17 mouse cellular contexts compared by ENCODE assay signal in the genomic region with DNA sequence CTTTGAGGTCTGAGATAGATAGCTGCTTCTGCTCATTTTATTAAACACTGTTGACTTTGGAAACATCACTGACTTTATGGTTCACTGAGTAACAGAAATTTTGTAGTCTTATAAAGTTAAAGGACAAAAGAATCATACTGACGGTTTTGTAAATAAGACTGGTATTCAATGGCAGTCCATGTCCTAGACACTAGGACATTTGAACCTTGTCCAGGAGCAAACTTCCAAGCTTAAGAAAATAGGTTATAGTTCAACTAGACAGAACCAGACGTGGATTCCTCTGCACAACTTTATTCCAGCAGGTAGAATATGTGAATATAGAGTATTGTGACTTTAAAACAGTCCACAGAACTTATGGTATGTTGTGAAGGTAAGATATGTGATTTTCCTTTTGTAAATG.
"Had no signal": no experiment of that assay in that cellular context is flagged by ENCODE, and none has a peak within 500 bp of the region (broad histone marks: within the 10 kb centered on the region; RNA-seq: fewer than 3 reads in every experiment).

No protein-coding gene starts in this region.

- H3K27me3 ChIP-seq: lung, embryonic 15.5 days; megakaryocyte, embryonic 14.5 days; midbrain, embryonic 13.5 days; midbrain, embryonic 15.5 days; neural tube, embryonic 12.5 days; stomach, embryonic 15.5 days had no signal

- DNase-seq: lung, adult 2 months; lung, postnatal 14 days; lung, postnatal 36 days; right cerebral cortex, postnatal 14 days; thymus, adult 2 months; thymus, postnatal 25 days; thymus, postnatal 4 days had no signal

- H3K4me3 ChIP-seq: lung, embryonic 15.5 days; megakaryocyte, embryonic 14.5 days; midbrain, embryonic 13.5 days; midbrain, embryonic 15.5 days; neural tube, embryonic 12.5 days; stomach, embryonic 15.5 days had no signal

- H3K36me3 ChIP-seq: lung, embryonic 15.5 days; midbrain, embryonic 13.5 days; midbrain, embryonic 15.5 days; neural tube, embryonic 12.5 days; stomach, embryonic 15.5 days had no signal

- H3K4me1 ChIP-seq: lung, embryonic 15.5 days; megakaryocyte, embryonic 14.5 days; midbrain, embryonic 13.5 days; midbrain, embryonic 15.5 days; neural tube, embryonic 12.5 days; stomach, embryonic 15.5 days had no signal

- H3K9ac ChIP-seq: lung, embryonic 15.5 days; midbrain, embryonic 13.5 days; midbrain, embryonic 15.5 days; neural tube, embryonic 12.5 days; stomach, embryonic 15.5 days had no signal

- ATAC-seq: lung, postnatal 0 days; midbrain, embryonic 13.5 days; midbrain, embryonic 15.5 days had no signal

- H3K27ac ChIP-seq: lung, embryonic 15.5 days; macrophage; midbrain, embryonic 13.5 days; midbrain, embryonic 15.5 days; neural tube, embryonic 12.5 days; stomach, embryonic 15.5 days; stomach, postnatal 0 days had no signal

- H3K9me3 ChIP-seq: lung, embryonic 15.5 days; megakaryocyte, embryonic 14.5 days; midbrain, embryonic 13.5 days; midbrain, embryonic 15.5 days; neural tube, embryonic 12.5 days; stomach, embryonic 15.5 days had no signal

- H3K4me2 ChIP-seq: lung, embryonic 15.5 days; midbrain, embryonic 11.5 days; midbrain, embryonic 13.5 days; midbrain, embryonic 15.5 days; neural tube, embryonic 12.5 days; stomach, embryonic 15.5 days had no signal
